Mouse (Mus musculus) stomach, embryonic 16.5 days (tissue): ENCODE data around the gene Msh3. TPM values are rescaled to one million over a fixed set of nuclear protein-coding genes. Genes with fewer than 3 reads are reported as not detected.

ENCODE experiments used
- ATAC-seq: fragments of 200-750 bp; cut with Nextera tagmentation; 2 replicates; pipeline ENCODE4 v1.8.0; 2017; ENCODE audit warnings: moderate number of reproducible peaks, moderate TSS enrichment; ENCODE audit not compliant: insufficient read depth, low FRiP score
- H3K27ac ChIP-seq: fragments of 300-500 bp; sonication (generic); 2 replicates; pipeline ENCODE4 v1.5.1; 2014; ENCODE audit warnings: low read length
- H3K27me3 ChIP-seq: fragments of 300-500 bp; sonication (generic); 2 replicates; pipeline ENCODE4 v1.6.1; 2014; ENCODE audit warnings: low read length, control low read depth, mixed read lengths; ENCODE audit not compliant: control insufficient read depth, insufficient read depth
- H3K36me3 ChIP-seq: fragments of 300-500 bp; sonication (generic); 2 replicates; pipeline ENCODE4 v1.6.1; 2014; ENCODE audit warnings: low read length; ENCODE audit not compliant: control insufficient read depth, insufficient read depth
- H3K4me1 ChIP-seq: fragments of 300-500 bp; sonication (generic); 2 replicates; pipeline ENCODE4 v1.6.1; 2014; ENCODE audit warnings: low read length, control low read depth, mixed read lengths; ENCODE audit not compliant: control insufficient read depth, insufficient read depth
- H3K4me2 ChIP-seq: fragments of 300-500 bp; sonication (generic); 2 replicates; pipeline ENCODE4 v1.6.1; 2014; ENCODE audit warnings: low read depth, low read length, mixed read lengths
- H3K4me3 ChIP-seq: fragments of 300-500 bp; sonication (generic); replicated peaks from 2 replicates; pipeline ENCODE4 v1.5.1; 2014; ENCODE audit warnings: mild to moderate bottlenecking, low read length
- H3K9ac ChIP-seq: fragments of 300-500 bp; sonication (generic); 2 replicates; pipeline ENCODE4 v1.6.1; 2014; ENCODE audit warnings: low read length
- H3K9me3 ChIP-seq: fragments of 300-500 bp; sonication (generic); replicated peaks from 2 replicates; pipeline ENCODE4 v1.6.1; 2016; ENCODE audit warnings: low read length, control low read depth; ENCODE audit not compliant: control insufficient read depth
- WGBS: fragments of 180-500 bp; shearing (Covaris S2); extraction: QIAGEN DNeasy Blood & Tissue Kit; methylation state at CpG from one replicate; pipeline ENCODE4 v1.1.7; 2014; 5-methylcytosine and 5-hydroxymethylcytosine counted together
- polyA plus RNA-seq: library from polyadenylated mRNA; unstranded; fragments of >200 nt; fragmentation: Nextera tagmentation; extraction: Ambion mirVana; gene quantifications from 2 replicates; pipeline ENCODE4 v1.2.1, GENCODE M21; 2015

Msh3 gene
- polyA plus RNA-seq, 1 experiment from 2014 or later, result 20.5 TPM

- no peaks in the 10 kb centered on the region for H3K9me3 ChIP-seq
- no peak for ATAC-seq
- H3K4me2 ChIP-seq, result no peak overlapping the region
- no peak overlapping the region for H3K4me3 ChIP-seq
- H3K36me3 ChIP-seq, result no peaks in the 10 kb centered on the region
- no peak overlapping the region for H3K9ac ChIP-seq
- H3K27ac ChIP-seq, result no peak overlapping the region
- H3K4me1 ChIP-seq, result no peaks in the 10 kb centered on the region
- no peaks in the 10 kb centered on the region for H3K27me3 ChIP-seq
Measured at GRCm38 (mm10) chr13:92252331-92252730, 102.5 kb downstream of the Msh3 start.

DNA sequence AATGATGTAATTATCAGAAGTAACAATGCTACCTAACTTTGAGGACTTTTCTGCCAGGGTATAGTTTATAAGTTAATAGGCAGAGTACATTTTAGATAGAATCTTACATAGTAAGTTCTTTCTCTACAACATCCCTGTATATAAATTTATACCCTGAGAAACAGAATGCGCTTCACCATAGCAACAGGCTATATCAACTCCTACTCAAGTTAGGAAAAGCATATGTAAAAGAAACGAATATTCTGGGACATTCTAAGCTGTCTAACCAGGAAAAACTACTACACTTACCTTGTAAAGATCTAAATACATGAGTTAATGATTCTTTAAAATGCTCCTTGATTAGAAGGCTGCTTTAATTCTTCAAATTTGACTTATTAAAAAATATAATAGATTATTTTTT, 107.2 kb downstream of the Msh3 start:
- Histone ChIP-seq H3K27ac (no peak overlapping the region), H3K9ac (no peak overlapping the region), H3K4me1 (no peaks in the 10 kb centered on the region), H3K27me3 (no peaks in the 10 kb centered on the region), H3K4me3 (no peak overlapping the region), H3K36me3 (no peaks in the 10 kb centered on the region), H3K9me3 (no peaks in the 10 kb centered on the region), H3K4me2 (no peak overlapping the region)
- no peak for ATAC-seq
- 86% methylated on average over 2 of the region's 2 CpGs for WGBS

GRCm38 (mm10) chr13:92246966-92247365, 107.8 kb downstream of the Msh3 start:
- H3K4me3 ChIP-seq, result no peak overlapping the region
- H3K36me3 ChIP-seq, result no peaks in the 10 kb centered on the region
- H3K9me3 ChIP-seq, result no peaks in the 10 kb centered on the region
- no peak for ATAC-seq
- H3K4me2 ChIP-seq, result no peak overlapping the region
- H3K27ac ChIP-seq, result no peak overlapping the region
- H3K27me3 ChIP-seq, result no peaks in the 10 kb centered on the region
- 92% methylated on average over 5 of the region's 5 CpGs for WGBS
- H3K9ac ChIP-seq, result no peak overlapping the region
- H3K4me1 ChIP-seq, result no peaks in the 10 kb centered on the region

DNA sequence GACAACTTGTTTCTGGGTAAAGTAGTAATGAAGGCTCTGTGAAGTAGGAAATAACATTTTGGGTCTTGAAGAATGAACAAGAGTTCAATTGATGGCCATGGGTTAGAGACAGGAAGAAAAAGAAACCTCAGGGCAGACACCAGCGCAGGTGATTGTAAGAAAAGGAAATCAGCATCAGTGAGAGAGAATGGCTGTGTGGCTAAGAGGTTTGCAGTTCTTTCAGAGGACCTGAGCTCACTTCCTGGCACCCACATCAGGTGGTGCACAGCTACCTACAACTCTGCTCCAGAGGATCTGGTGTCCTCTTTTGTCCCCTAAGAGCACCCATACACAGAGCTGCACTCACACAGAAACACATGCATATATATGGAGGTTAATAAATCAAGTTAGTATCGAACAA, 110.1 kb downstream of the Msh3 start:
- H3K27ac ChIP-seq, result no peak overlapping the region
- H3K4me2 ChIP-seq, result no peak overlapping the region
- no peak for ATAC-seq
- no peaks in the 10 kb centered on the region for H3K27me3 ChIP-seq
- no peak overlapping the region for H3K4me3 ChIP-seq
- 86% methylated on average over 2 of the region's 2 CpGs for WGBS
- no peak overlapping the region for H3K9ac ChIP-seq
- H3K4me1 ChIP-seq, result no peaks in the 10 kb centered on the region
- H3K36me3 ChIP-seq, result no peaks in the 10 kb centered on the region
- H3K9me3 ChIP-seq, result no peaks in the 10 kb centered on the region

- Histone ChIP-seq H3K9ac (no peak overlapping the region), H3K36me3 (no peaks in the 10 kb centered on the region), H3K27ac (no peak overlapping the region), H3K9me3 (no peaks in the 10 kb centered on the region), H3K4me1 (no peaks in the 10 kb centered on the region), H3K4me3 (no peak overlapping the region), H3K27me3 (no peaks in the 10 kb centered on the region), H3K4me2 (no peak overlapping the region)
- ATAC-seq, result no peak; the same call in 1 of the 2 replicates
- WGBS, result 67% methylated on average over 4 of the region's 4 CpGs
Measured at GRCm38 (mm10) chr13:92241426-92241825, 113.4 kb downstream of the Msh3 start.

DNA sequence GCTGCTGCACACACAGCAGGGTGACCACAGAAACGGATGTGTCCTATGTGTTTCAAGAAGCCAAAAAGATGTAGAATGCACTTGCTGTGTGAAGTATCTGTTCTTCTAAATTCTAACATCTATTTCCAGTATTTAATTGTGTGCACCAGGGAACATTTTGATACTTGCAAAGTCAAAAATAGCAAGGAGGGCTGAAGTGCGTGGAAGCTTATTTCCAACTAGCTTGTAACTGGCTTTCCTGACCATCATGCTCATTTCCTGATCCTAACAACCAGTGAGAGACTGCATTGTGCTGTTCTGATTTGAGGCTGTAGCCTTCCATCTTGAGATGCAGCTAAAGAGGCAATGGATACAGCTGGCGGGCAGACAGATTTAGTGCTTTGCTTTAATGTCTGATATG, 116.9 kb downstream of the Msh3 start:
- Histone ChIP-seq H3K9ac (no peak overlapping the region), H3K4me1 (0 out of 2 replicates have a peak, but pooled peaks cover 1% of the 10 kb centered on the region), H3K27me3 (no peaks in the 10 kb centered on the region), H3K36me3 (no peaks in the 10 kb centered on the region), H3K27ac (no peak overlapping the region), H3K9me3 (no peaks in the 10 kb centered on the region), H3K4me3 (no peak overlapping the region), H3K4me2 (no peak overlapping the region)
- WGBS, result 86% methylated on average over 3 of the region's 3 CpGs
- ATAC-seq, result no peak

DNA sequence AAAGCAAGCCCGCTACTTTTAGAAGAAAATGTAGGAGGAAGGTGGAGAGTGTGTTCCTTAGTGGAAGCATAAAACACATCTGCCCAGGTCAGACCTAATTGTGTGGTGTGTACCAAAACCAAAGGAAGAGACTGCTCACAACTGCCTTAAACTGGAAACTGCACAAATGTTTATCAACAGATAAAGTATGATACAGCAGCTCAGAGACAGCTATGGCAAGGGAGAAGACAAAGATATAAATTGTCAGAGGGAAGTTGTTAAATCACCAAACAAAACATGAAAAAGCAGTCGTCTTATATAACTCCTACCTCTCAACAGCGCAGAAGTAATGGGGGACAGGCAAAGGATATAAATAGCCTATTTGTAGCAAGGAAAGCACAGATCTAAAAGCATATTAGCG, 117.8 kb downstream of the Msh3 start:
- Histone ChIP-seq H3K36me3 (no peaks in the 10 kb centered on the region), H3K4me2 (no peak overlapping the region), H3K27ac (no peak overlapping the region), H3K9ac (no peak overlapping the region), H3K27me3 (no peaks in the 10 kb centered on the region), H3K4me3 (no peak overlapping the region), H3K9me3 (no peaks in the 10 kb centered on the region), H3K4me1 (0 out of 2 replicates have a peak, but pooled peaks cover 2% of the 10 kb centered on the region)
- 85% methylated on average over 4 of the region's 4 CpGs for WGBS
- ATAC-seq, result no peak

GRCm38 (mm10) chr13:92232076-92232938, 122.5 kb downstream of the Msh3 start:
- H3K4me2 ChIP-seq, result no peak overlapping the region
- H3K9ac ChIP-seq, result no peak overlapping the region
- no peak for ATAC-seq
- no peak overlapping the region for H3K4me3 ChIP-seq
- no peaks in the 10 kb centered on the region for H3K36me3 ChIP-seq
- 44% methylated on average over 9 of the region's 9 CpGs for WGBS
- no peaks in the 10 kb centered on the region for H3K27me3 ChIP-seq
- H3K9me3 ChIP-seq, result no peaks in the 10 kb centered on the region
- 0 out of 2 replicates have a peak, but pooled peaks cover 2% of the 10 kb centered on the region for H3K4me1 ChIP-seq
- no peak overlapping the region for H3K27ac ChIP-seq

GRCm38 (mm10) chr13:92228037-92228436, 126.8 kb downstream of the Msh3 start:
- no peak for ATAC-seq
- Histone ChIP-seq H3K4me3 (no peak overlapping the region), H3K36me3 (no peaks in the 10 kb centered on the region), H3K27me3 (no peaks in the 10 kb centered on the region), H3K4me1 (0 out of 2 replicates have a peak, but pooled peaks cover 2% of the 10 kb centered on the region), H3K9me3 (no peaks in the 10 kb centered on the region), H3K27ac (no peak overlapping the region), H3K4me2 (no peak overlapping the region), H3K9ac (no peak overlapping the region)
- 66% methylated on average over 1 of the region's 1 CpGs for WGBS
